Mouse (Mus musculus): ENCODE measurements around the gene Sik1.

Sik1 gene

DNA sequence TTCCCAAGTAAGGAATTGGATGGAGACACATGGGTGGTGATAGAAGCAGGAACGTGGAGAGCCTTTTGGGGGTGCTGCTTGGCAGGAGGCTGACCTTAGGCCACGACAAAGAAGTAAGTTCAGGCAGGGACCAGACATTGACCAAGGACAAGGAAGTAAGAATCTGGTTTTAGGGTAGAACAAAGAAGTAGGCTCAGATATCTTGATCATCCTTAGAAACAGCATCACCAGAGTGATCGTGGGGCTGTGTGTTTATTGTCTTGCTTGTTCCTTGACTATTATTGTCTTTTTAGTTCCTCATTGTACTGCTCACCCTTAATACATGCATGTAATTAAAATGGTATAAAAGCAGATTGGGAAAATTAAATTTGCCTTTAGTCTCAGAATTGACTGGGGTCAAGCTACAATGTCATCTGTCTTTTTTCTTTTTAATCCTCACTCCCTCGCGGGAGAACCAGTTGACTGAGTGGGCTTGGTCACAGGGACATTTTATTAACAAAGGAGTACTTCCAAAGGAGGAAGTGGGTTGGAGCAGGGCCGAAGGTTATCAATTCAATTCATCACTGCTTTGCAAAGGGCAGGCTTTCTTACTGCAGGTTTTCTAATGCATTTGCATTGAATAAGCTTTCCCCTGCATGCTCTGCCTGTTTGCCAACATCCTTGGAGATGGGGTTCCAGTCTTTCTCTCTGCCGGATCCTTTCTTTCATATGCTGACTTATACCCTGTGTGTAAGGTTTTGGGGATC lies 53.2 kb downstream of the Sik1 start:
- no peak for DNase-seq

DNA sequence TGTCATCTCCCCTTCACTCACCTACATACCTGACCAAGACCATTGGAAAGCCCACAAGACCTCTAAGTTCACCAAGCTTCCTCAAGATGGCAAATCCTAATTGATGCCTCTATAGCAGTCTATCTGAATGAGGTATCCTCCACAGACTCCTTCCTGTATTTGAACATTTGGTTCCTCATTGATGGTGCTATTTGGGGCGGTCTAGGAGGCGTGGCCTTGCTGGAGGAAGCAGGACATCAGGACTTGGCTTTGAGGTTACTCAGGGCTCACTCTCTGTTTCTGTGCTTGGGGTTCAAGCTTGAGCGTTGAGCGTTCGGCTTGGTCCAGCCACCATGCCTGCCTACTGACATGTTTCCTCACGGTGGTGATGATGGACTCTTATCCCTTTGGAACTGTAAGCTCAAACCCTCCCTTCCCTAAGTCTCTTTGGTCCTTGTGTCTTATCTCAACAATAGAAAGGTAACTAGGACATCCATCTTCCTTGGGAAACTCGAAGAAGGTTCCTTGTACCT lies 54.7 kb downstream of the Sik1 start:
- DNase-seq, result no peak

DNA sequence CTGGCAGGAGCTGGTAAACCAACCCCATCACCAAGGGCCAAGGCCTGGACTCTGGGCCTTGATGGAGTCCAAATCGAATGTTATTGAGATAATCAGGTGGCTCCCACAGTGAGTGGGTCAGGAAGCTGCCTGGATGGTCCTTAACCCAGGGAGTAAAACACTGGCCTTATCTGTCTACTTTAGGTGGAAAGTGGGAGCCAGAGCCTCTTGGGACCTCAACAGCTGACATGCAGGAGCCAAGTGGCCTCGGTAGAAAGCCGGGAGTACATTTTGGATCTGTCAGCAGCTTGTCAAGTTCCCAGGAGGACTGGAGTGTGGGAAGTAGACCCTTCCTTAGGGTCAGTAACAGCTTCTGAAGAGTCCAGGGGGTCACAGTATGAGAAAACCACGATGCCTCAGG lies 59.7 kb downstream of the Sik1 start:
- no peak for DNase-seq

Data from right cerebral cortex, postnatal 4 days (tissue).